Mouse (Mus musculus): ENCODE measurements around the gene Syt12.
A peak's percentile ranks its signal among the peaks of the same experiment; 100 is the strongest.

Gene Syt12

DNA sequence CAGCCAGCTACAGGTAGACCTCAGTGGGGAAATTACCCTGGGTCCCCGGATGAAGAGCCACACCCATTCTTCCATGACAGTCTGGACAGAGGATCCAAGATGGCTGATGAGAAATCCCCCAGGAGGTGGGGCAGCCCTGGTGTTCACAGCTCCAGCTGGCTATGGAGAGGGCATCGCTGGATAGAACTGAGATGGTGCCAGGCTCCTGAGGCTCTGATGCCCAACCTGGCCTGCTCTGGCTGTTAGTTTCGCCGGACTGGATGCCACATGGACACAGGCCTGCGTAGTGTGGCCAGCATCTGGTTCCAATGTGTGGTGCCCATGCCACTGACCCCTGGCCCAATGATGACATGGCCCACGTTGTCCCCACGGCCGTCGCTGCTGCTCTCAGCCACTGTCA is 29.8 kb downstream of the Syt12 start:
- DNase-seq (ENCODE audit: low spot score in 2 of 2): no peak

DNA sequence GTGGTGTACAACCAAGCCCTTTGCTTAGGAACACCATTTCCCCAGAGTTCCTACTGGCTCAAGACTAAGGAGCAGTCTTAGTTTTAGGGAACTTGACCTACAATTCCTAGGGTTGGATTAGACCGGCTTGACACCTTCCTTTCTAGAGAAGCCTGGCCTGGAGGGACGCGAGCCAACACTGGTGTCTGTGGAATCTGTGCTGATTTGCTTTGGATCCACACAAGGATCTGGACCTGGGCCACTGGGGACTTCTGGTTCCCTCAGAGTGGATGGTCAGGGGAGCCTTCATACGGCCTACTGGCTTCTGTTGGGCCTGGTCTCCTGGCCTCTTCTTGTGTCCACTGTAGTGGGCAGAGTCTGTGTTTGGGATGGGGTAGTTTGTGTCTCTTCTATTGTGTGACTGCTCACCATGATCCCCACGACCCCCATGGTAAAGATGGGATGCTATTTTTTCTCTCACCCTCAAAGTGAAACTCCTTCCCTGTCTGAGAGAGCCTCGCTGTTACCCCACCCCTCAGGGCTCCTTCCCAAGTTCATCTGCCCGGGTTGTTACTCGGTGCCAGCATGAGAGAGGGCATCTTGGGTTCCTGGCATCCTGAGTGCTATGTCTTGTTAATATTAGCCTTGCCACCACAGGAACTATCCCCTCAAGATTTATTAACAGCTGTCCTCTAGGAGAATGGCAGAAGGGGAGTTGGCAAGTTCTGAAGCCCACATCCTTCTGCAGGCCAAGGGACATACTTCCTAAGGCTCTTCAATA is 30.4 kb downstream of the Syt12 start:
- DNase-seq (ENCODE audit: low spot score in 2 of 2): no peak

DNA sequence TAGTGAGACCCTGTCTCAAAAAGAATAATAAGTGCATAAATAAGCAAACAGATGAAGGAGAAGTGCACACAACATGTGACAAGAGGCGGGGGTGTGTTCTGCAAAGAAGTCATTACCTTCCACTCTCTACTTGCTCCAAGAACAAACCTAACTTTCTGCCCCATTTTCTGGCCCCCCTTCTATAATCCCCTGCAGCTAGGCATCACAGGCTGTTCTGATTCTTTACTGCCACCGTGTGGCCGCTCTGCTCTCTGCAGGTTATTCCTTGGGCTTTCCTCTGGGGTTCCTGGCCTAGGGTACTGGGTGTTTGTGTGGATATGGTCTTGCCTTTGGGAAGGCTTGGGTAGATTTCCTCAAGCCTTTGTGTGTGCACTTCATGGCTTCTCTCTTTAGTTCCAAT is 34.8 kb downstream of the Syt12 start:
- peak; percentile 42 to 67 for DNase-seq (ENCODE audit: low spot score in 2 of 2)

DNA sequence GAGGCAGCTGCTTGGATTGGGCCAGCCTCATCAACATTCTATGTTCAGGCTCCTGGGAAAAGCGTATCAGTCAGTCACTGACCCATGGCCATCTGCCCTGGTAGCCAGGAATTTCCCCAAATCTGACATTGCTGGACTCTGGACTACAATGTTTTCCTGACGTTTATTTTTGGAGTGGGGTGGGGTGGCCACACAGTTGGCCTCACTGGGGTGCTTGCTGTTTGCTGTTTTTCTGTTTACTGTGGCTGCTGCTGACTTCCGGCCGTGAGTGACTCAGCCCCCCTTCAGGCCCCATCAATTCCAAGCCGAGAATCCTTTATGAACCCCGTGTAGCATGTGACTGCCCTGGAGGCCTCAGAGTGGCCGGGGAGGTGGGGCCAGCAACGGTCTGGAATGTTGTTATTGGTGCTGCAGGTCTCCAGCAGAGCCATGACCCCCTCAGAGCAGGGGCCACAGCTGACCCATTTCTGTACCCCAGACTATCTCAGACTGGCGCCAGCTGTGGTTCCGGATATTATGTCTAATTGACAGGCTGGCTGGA is 35.6 kb downstream of the Syt12 start:
- no peak for DNase-seq (ENCODE audit: low spot score in 2 of 2)

DNA sequence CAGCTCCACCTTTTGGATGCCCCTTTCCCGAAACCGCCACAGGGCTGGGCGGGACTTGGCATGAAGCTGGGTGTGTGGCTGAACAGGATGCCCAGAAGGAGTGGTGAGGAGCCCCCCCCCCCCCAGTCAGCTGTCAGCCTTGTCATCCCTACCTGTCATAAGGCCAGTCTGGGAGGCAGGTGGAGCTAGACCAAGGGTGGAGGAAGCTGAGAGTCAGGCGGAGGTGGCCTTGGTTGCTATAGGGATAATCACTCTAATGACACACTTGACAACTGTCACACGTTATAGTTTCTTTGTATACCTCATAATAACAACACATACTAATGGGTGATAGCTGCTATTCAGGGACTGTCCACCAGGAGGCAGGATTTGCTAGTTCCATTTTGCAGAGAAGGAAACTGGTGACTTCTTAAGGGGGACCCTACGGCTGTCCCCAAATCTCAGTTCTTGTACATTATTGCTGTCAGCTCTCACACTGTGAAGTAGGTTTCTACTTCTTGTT is 36.1 kb downstream of the Syt12 start:
- DNase-seq (ENCODE audit: low spot score in 2 of 2): no peak

DNA sequence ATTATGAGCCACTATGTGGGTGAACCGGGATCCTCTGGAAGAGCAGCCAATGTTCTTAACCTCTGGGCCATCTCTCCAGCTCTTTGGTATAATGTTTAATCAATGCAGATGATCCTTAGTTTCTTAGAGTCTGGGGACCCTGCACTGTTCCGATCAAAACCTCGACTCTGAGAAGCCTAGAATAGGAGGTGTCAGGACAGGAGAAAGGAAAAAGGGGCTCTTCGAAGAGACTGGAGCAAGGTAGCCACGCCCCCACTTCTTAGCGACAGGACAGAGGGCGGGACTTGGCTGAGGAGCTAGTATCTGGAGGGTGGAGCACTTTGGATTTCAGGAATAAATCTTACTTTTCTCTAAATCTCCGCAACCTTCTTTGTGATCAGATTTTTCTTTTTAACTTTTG is 37.0 kb downstream of the Syt12 start:
- DNase-seq (ENCODE audit: low spot score in 2 of 2): no peak

DNA sequence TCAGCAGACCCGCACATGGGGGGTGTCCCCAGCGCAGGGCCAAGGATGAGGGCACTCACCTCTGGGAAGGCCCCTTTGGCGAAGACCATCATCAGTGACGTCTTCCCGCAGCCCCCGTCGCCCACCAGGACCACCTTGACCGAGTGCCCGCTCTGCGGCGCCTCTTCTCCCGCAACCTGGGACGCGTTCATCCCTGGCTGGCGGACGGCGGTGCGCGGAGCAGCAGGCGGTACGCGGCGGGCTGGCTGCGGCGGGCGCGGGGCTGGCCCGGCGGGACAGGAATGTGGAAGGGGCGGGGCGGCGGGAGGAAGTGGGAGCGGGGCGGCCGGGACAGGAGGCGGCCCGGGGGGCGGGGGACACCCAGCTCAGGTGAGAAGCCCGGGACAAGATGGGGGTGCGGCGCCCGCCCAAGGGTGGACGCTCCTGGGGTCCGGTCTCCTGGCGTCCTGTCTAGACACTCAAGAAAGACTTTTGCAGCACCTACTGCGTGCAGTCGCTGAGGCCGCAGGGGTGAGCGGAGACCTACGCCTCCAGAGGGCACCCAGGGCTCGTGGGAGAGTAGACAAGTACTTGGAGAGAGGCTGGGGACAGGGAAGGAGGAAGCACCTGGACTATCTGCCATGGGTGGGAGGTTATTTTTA is 38.0 kb downstream of the Syt12 start, which contains the start of gene Rhod:
TSS of gene Rhod (minus strand) at position 272 of the 641 bp plus-strand sequence.
- no peak for DNase-seq (ENCODE audit: low spot score in 2 of 2)

DNA sequence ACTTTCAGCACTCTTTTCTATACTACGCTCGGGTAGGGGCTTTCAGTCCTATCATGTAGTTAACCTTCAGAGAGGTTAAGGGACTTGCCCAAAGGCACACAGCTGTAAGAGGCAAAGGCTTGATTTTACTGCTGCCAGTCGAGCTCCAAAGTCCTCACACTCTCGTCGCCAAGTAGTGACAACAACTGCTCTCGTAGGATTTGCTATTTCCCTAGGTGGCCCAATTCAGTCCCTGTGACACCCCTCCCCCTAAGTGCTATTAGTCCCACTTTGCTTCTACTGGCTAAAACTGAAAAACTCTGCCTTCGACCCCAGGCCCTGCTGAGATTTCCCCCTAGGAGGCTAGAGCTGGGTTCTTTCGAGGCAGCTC is 38.5 kb downstream of the Syt12 start:
- DNase-seq (ENCODE audit: low spot score in 2 of 2): no peak

DNA sequence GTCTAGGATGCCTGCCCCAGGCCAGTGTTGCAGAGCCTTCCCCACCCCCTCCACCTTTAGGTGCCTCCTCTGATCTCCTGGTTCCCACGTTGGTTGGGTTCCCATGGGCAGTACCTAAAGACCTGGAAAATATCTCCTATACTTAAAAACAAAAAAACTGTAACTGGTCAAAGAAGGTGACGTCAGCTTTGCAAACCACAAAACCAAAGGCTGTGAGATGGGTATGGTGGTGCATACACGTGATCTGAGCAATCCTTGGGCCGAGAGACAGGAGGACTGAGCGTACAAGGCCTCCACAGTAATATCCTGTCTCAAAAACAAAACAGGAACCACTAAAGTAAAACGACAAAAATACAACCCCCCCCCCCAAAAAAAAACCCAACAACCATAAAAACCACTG is 39.4 kb downstream of the Syt12 start:
- DNase-seq (ENCODE audit: low spot score in 2 of 2): no peak

DNA sequence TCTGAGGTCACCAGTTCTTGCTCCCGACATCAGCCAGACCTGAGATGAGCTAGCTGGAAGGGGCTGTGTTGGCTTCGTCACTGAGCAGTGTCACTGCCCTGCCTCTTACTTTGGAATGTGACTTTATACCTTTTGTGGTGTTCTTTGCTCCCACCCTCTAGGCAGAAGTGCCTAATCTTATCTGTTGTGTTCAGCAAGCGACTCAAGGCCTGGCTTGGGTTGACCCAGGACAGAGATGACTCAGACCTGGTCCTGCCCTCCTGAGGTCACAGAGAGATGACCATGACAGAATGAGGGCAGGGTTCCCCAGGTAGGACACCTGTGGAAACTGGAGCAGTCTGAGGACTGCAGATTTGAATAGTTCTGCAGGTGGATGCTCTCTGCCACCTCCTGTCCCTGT is 41.0 kb downstream of the Syt12 start:
- no peak for DNase-seq (ENCODE audit: low spot score in 2 of 2)

DNA sequence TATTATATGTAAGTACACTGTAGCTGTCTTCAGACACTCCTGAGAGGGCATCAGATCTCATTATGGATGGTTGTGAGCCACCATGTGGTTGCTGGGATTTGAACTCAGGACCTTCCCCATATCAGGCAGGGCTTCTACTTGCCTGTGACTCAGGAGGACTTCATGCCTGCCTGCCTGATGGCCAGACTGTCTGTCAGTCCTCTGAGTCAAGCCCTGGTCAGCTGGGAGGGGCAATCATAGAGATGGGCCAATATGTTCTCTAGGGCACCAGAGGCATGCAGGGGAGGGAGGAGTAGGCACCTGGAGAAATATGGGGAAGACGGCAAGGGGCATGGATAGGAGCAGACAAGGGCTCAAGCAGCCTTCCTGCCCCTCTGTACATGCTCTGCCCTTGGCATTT is 42.2 kb downstream of the Syt12 start:
- DNase-seq (ENCODE audit: low spot score in 2 of 2): no peak

DNA sequence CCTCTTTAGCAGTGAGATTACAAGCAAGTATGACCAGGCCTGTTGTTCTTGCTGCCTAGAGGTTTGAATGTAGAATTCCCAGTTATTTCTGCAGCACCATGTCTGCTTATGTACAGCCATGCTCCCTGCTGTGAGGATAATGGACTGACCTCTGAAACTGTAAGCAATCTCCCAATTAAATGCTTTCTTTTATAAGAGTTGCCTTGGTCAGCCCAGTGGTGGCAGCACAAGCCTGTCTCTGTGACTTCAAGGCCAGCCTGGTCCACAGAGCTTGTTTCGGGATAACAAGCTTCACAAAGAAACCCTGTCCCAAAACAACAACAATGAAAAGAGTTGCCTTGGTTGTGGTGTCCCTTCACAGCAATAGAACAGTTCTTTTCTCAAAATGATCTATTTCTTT is 43.5 kb downstream of the Syt12 start:
- no peak for DNase-seq (ENCODE audit: low spot score in 2 of 2)

DNA sequence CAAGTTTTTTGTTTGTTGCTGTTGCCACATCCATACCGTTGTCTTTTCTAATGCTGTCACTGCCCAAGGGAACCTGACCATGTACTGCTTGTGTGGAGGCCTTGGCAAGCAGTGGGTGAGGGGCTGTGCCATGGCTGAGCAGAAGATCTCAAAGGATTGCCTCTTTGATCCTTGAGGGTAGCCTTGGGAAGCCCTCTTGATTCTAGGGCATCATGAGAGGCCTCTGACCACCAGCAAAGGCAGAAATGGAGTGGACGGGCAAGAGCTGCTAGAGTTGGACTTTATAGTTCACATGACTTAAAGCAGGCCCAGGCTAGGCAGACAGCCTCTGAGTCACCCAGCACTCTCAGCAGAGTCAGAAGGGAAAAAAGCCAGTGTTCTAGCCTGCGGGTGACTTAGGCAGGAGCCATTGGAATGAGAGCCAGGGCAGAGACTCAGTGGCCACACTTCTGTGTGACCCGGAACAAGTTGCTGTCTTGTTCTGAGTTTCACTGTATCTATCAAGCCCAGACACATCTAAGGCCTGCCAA is 47.1 kb downstream of the Syt12 start:
- no peak for DNase-seq (ENCODE audit: low spot score in 2 of 2)

DNA sequence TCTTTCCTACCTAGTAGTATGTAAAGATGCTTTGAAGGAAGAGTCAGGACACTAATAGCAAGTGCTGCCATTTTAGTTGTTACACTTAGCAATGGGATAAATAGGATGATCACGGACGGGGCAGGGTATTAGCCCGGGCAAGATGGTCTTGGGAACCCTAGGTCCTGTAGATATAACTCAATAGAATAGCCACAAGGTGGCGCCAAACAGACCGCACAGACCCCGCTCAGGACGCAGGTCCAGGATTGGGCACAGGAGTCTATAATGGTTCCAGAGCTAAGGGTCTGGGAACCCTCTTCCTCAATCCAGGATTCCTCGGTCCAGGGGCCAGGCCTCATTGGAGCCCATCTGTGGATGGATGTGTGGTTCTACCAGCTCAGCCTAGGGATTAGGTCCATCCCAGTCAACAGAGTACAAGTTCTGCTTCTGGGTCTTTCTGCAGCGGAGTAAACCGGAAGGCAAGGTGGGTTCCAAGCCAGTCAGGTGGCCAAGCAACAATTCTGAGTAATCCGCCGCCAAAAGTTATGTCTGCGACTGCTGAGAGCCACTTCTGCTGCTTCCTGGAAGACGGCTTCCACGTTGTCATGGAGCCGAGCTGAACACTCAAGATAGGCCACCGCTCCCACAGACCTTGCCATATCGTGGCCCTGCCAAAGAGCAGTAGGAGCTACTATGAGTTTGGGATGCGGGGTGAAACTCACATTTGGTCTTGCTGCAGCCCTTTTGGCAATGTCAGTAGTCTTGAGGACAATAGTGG is 51.5 kb downstream of the Syt12 start:
- no peak for DNase-seq (ENCODE audit: low spot score in 2 of 2)

DNA sequence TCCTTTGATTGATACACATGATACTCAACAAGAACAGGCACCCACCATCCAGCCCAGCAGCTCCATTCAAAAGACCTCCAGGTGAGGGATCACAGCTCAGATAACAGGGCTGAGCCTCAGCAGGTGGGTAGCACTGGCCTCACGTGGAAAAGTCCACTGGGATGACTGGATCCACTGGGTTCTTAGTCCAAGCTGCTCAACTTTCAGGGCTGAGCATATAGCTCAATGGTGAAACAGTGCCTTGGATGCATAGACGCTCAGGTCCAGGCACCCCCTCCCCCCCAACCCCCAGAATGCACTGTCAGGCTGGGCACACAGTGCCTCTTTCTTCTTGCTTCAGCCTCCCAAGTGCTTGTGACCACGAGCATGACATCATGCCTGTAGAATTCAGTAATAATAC is 54.2 kb downstream of the Syt12 start:
- no peak for DNase-seq (ENCODE audit: low spot score in 2 of 2)

DNA sequence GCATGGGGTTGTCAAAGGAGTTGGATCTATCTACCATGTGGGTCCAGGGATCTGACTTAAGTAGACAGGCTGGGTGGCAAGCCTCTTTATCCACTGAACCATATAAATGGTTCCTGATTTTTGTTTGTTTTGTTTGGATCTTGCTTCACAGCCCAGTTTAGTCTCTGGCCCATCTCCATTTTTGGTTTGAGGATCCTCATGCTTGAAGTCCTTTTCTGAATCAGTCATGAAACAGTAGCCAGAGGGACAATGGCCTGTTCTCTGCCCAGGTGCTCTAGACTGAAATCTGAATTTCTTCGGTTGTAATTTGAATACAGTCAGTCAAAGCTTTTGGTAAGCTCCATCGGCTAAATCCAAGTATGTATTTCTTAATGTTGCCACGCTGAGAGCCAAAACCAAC is 54.7 kb downstream of the Syt12 start:
- no peak for DNase-seq (ENCODE audit: low spot score in 2 of 2)

DNA sequence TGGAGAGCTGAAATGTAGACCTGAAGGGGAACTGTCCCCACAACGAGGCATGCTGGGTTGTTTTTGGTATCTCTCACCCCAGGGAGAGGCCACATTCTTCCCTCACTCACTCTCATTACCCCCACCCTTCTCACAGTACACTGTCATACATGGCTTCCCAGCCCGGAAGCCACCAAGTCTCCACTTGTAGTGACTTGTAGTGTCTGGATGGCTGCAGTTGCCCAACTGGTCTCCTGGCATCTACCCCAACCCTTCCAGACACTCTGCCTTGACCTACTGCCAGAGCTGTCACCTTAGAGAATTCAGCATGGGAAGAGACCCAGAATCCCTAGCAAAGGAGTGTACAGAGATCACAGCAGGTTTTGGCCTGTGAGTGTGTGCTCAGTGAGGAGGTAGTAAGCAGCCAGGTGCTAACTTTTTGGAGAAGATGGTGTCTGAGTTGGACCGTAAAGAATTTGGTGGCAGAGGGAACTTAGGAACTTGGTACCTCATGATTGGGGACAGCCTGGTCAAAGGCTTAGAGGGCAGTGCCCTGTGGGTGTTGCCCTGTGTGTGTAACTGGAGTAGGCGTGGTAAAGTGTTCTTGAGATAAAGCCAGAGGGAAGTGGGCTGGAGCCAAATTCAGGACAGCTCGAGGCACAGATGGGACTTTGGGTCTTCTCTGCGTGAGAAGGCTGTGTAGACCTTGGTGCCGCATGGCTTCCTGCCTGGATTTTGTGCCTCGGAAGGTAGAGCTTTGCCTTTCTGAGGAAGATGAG is 56.9 kb downstream of the Syt12 start:
- no peak for DNase-seq (ENCODE audit: low spot score in 2 of 2)

DNA sequence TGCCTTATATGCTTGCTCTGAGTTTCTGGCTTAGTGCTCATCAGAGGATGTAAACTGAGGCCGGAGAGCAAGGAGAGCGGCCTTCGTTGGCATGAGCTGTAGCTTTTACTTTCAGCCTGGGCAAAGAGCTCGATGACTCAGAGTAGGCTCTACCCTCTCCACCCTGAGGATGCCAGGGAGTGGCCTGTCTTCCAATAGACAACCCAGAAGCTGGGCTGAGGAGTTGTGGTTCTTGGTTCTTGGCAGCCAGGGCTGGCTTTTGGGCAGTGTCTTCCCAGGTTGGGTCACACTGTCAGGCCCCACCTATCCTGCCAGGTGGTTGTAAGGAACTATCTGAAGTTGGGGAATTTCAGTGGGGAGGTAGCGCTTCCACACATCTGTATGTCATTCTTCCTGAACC is 57.5 kb downstream of the Syt12 start:
- DNase-seq (ENCODE audit: low spot score in 2 of 2): no peak

DNA sequence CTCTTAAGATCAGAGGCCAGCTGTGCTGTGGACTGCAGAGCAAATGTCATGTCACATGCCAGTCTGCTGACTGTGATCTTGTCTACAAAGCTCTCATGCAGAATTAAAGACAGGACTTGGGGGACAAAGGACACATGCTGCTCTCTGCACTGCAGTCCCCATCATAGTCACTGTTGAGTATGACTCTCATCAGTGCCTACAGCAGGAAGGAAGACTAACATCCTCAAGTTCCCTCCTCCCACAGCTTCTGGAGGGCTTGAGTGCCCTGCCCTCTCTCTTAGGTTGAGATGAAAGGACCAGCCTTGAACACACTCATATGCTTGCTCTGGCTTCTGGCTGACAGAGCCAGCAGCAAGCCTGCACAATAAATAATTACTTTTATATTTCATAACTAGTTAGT is 59.5 kb downstream of the Syt12 start:
- no peak for DNase-seq (ENCODE audit: low spot score in 2 of 2)

DNA sequence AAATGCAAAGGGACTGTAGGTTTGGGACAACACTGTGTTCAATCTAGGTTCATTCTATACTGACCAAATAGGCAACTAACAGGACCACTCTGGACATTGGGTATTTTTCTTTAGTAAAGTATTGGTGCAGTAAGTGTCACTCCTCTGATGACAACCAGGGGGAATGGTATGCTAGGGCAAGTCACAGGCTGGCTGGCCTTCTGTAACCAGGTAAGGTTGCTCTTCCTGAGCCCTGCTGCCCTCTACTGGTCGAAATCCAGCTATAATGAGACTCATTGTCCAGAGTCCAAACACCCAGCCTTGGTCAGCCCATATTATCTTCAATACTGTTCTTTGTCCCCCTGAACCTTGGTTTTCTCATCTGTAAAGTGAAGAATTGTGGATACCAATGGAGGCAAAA is 60.1 kb downstream of the Syt12 start:
- no peak for DNase-seq (ENCODE audit: low spot score in 2 of 2)

DNA sequence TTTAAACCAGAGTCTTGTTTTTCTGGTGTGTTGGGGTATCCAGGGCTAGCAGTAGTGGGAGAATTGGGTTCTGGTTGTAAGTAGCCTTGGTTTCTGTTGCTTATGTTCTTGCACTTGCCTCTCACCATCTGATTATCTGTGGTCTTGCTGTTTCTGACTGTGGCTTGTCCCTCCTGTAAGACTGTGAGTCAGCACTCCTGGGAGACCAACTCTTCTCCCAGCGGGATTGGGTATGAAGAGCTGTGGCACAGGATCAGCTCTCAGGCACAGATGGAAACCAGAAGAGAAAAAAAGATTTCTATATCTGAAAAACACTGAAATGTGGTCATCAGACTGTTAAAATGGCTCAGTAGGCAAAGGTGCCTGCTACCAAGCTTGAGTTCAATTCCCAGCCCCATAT is 62.6 kb downstream of the Syt12 start:
- DNase-seq (ENCODE audit: low spot score in 2 of 2): no peak

DNA sequence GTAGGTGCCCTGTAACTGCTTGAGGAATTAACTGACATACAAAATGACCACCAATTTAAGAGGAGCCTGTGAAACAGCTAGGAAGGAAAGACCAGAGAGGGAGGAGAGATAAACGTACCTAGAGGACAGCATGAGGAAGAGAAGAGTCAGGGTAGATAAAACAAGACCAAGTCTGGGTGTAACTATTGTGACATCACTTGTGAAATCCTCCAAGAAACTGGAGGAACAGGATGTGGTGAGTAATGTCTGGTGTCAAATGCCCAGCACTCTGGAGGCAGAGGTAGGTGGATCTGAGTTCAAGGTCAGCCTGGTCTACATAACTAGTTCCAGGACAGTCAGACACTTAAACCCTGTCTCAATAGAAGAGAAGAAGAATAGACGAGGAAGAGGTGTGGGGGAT is 68.2 kb downstream of the Syt12 start:
- no peak for DNase-seq (ENCODE audit: low spot score in 2 of 2)

All from frontal cortex, postnatal 10 days (tissue).